Mouse (Mus musculus): ENCODE data around the gene Ak5.

Gene Ak5

GRCm38 (mm10) chr3:152564516-152565113, 103.5 kb downstream of the Ak5 start:
- peak in 1 of 2 experiments; percentile 54 for DNase-seq (ENCODE audit: low spot score in 2 of 2)

GRCm38 (mm10) chr3:152563833-152564232, 104.3 kb downstream of the Ak5 start:
- DNase-seq (ENCODE audit: low spot score in 2 of 2): peak in 1 of 2 experiments; percentile 54

- DNase-seq (ENCODE audit: low spot score in 2 of 2): peak in 1 of 2 experiments; percentile 26
These were observed 106.5 kb downstream of the Ak5 start for GRCm38 (mm10) chr3:152561708-152562107.

GRCm38 (mm10) chr3:152559295-152559694, 108.9 kb downstream of the Ak5 start:
- peak in 1 of 2 experiments; percentile 39 for DNase-seq (ENCODE audit: low spot score in 2 of 2)

GRCm38 (mm10) chr3:152558106-152558505, 110.1 kb downstream of the Ak5 start:
- DNase-seq (ENCODE audit: low spot score in 2 of 2): peak in 1 of 2 experiments; percentile 51

GRCm38 (mm10) chr3:152557659-152558058, 110.5 kb downstream of the Ak5 start:
- peak; percentile 80 to 87 for DNase-seq (ENCODE audit: low spot score in 2 of 2)

GRCm38 (mm10) chr3:152556919-152557318, 111.2 kb downstream of the Ak5 start:
- DNase-seq (ENCODE audit: low spot score in 2 of 2): peak in 1 of 2 experiments; percentile 55

- DNase-seq (ENCODE audit: low spot score in 2 of 2): peak in 1 of 2 experiments; percentile 54
These were observed 111.7 kb downstream of the Ak5 start for GRCm38 (mm10) chr3:152556435-152556834.

GRCm38 (mm10) chr3:152555216-152555615, 112.9 kb downstream of the Ak5 start:
- peak in 1 of 2 experiments; percentile 28 for DNase-seq (ENCODE audit: low spot score in 2 of 2)

- DNase-seq (ENCODE audit: low spot score in 2 of 2): peak in 1 of 2 experiments; percentile 43
These were observed 113.8 kb downstream of the Ak5 start for GRCm38 (mm10) chr3:152554366-152554765.

- DNase-seq (ENCODE audit: low spot score in 2 of 2): peak in 1 of 2 experiments; percentile 34
These were observed 115.5 kb downstream of the Ak5 start for GRCm38 (mm10) chr3:152552641-152553040.

GRCm38 (mm10) chr3:152550528-152551115, 117.5 kb downstream of the Ak5 start:
- DNase-seq (ENCODE audit: low spot score in 2 of 2): peak in 1 of 2 experiments; percentile 38

- peak in 1 of 2 experiments; percentile 19 for DNase-seq (ENCODE audit: low spot score in 2 of 2)
These were observed 118.1 kb downstream of the Ak5 start for GRCm38 (mm10) chr3:152550031-152550430.

GRCm38 (mm10) chr3:152544921-152545320, 123.2 kb downstream of the Ak5 start:
- no peak for DNase-seq (ENCODE audit: low spot score in 2 of 2)

- DNase-seq (ENCODE audit: low spot score in 2 of 2): no peak
These were observed 125.9 kb downstream of the Ak5 start for GRCm38 (mm10) chr3:152542298-152542697.

GRCm38 (mm10) chr3:152530344-152530743, 137.8 kb downstream of the Ak5 start:
- no peak for DNase-seq (ENCODE audit: low spot score in 2 of 2)

- no peak for DNase-seq (ENCODE audit: low spot score in 2 of 2)
These were observed 138.8 kb downstream of the Ak5 start for GRCm38 (mm10) chr3:152529058-152529972.

- no peak for DNase-seq (ENCODE audit: low spot score in 2 of 2)
These were observed 141.4 kb downstream of the Ak5 start for GRCm38 (mm10) chr3:152526721-152527120.

GRCm38 (mm10) chr3:152523315-152523638, 144.9 kb downstream of the Ak5 start:
- DNase-seq (ENCODE audit: low spot score in 2 of 2): no peak

GRCm38 (mm10) chr3:152522634-152523314, 145.4 kb downstream of the Ak5 start:
- DNase-seq (ENCODE audit: low spot score in 2 of 2): no peak

- DNase-seq (ENCODE audit: low spot score in 2 of 2): no peak
These were observed 147.1 kb downstream of the Ak5 start for GRCm38 (mm10) chr3:152521054-152521453.

- DNase-seq (ENCODE audit: low spot score in 2 of 2): no peak
These were observed 148.1 kb downstream of the Ak5 start for GRCm38 (mm10) chr3:152520074-152520473.

Measured in spleen, postnatal 4 days (tissue).